Mouse (Mus musculus) kidney, embryonic 14.5 days (tissue): Measurements from ENCODE around the gene Thbs3. TPM values are rescaled to one million over a fixed set of nuclear protein-coding genes. Genes with fewer than 3 reads are reported as not detected.
A peak's percentile ranks its signal among the peaks of the same experiment; 100 is the strongest.

Source experiments
- ATAC-seq: fragments of 200-750 bp; cut with Nextera tagmentation; 2 replicates; pipeline ENCODE4 v1.8.0; 2017; ENCODE audit warnings: moderate number of reproducible peaks, mild to moderate bottlenecking, moderate TSS enrichment, moderate library complexity; ENCODE audit not compliant: low FRiP score, low TSS enrichment
- H3K27ac ChIP-seq: fragments of 300-500 bp; sonication (generic); 2 replicates; pipeline ENCODE4 v1.5.1; 2014; ENCODE audit warnings: low read depth, mild to moderate bottlenecking, low read length, moderate library complexity, mixed read lengths
- H3K27me3 ChIP-seq: fragments of 300-500 bp; sonication (generic); 2 replicates; pipeline ENCODE4 v1.6.1; 2014; ENCODE audit warnings: mild to moderate bottlenecking, low read length; ENCODE audit not compliant: control insufficient read depth, insufficient read depth
- H3K36me3 ChIP-seq: fragments of 300-500 bp; sonication (generic); 2 replicates; pipeline ENCODE4 v1.6.1; 2014; ENCODE audit warnings: low read length, mixed read lengths; ENCODE audit not compliant: control insufficient read depth, insufficient read depth
- H3K4me1 ChIP-seq: fragments of 300-500 bp; sonication (generic); 2 replicates; pipeline ENCODE4 v1.6.1; 2014; ENCODE audit warnings: low read length, mixed read lengths; ENCODE audit not compliant: control insufficient read depth, insufficient read depth
- H3K4me2 ChIP-seq: fragments of 300-500 bp; sonication (generic); replicated peaks from 2 replicates; pipeline ENCODE4 v1.6.1; 2014; ENCODE audit warnings: low read depth, mild to moderate bottlenecking, low read length
- H3K4me3 ChIP-seq: fragments of 300-500 bp; sonication (generic); 2 replicates; pipeline ENCODE4 v1.5.1; 2014; ENCODE audit warnings: mild to moderate bottlenecking, low read length
- H3K9ac ChIP-seq: fragments of 300-500 bp; sonication (generic); 2 replicates; pipeline ENCODE4 v1.6.1; 2014; ENCODE audit warnings: low read depth, mild to moderate bottlenecking, low read length, moderate library complexity
- H3K9me3 ChIP-seq: fragments of 300-500 bp; sonication (generic); 2 replicates; pipeline ENCODE4 v1.6.1; 2016; ENCODE audit warnings: low read length; ENCODE audit not compliant: control insufficient read depth
- WGBS: fragments of 180-500 bp; shearing (Covaris S2); extraction: QIAGEN DNeasy Blood & Tissue Kit; methylation state at CpG from one replicate; pipeline ENCODE4 v1.1.7; 2014; 5-methylcytosine and 5-hydroxymethylcytosine counted together
- polyA plus RNA-seq: library from polyadenylated mRNA; unstranded; fragments of >200 nt; fragmentation: Nextera tagmentation; extraction: Ambion mirVana; gene quantifications from 2 replicates; pipeline ENCODE4 v1.2.1, GENCODE M21; 2014

The Thbs3 gene
- polyA plus RNA-seq, 1 experiment from 2014 or later: 13.2 TPM

DNA sequence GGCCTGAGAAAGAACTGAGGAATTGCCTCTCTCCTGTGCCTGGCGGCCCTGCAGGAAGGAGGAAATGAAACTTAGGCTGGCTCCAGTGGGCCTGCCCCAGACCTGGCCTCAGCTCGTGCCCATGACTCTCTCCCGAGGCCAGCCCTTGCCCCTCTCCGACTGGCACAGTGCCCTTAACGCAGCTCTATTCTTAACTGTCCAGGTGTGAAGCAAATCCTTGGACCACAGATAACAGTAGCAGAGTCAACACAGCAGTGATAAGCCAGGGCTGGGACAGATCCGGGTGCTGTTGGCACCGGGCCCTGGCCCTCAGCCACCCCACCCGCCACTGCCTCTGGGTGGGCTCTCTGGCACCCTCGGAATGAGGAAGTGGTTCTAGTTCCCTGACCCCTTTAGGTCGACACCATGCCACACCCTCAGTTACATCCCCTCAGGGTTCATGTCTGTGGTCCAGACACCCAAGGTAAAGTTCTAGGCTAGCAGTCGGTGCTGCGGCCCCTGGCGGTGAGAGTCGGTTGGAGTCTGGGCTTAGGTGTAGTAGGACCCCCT lies 18.7 kb downstream of the Thbs3 start:
- ATAC-seq: no peak
- Histone ChIP-seq H3K4me1 (0 out of 2 replicates have a peak, but pooled peaks cover 3% of the 10 kb centered on the region), H3K36me3 (no peaks in the 10 kb centered on the region), H3K4me2 (no peak overlapping the region), H3K4me3 (no peak overlapping the region), H3K9ac (no peak overlapping the region), H3K9me3 (no peaks in the 10 kb centered on the region), H3K27ac (no peak overlapping the region), H3K27me3 (no peaks in the 10 kb centered on the region)
- 73% methylated on average over 14 of the region's 14 CpGs for WGBS

GRCm38 (mm10) chr3:89236516-89236915 lies 21.5 kb downstream of the Thbs3 start:
- Histone ChIP-seq H3K9me3 (no peaks in the 10 kb centered on the region), H3K4me2 (no peak overlapping the region), H3K36me3 (no peaks in the 10 kb centered on the region; the same call in 1 of the 2 replicates), H3K27me3 (no peaks in the 10 kb centered on the region), H3K4me1 (0 out of 2 replicates have a peak, but pooled peaks cover 3% of the 10 kb centered on the region), H3K4me3 (no peak overlapping the region), H3K9ac (no peak overlapping the region), H3K27ac (no peak overlapping the region)
- ATAC-seq: no peak
- 89% methylated on average over 10 of the region's 10 CpGs for WGBS

DNA sequence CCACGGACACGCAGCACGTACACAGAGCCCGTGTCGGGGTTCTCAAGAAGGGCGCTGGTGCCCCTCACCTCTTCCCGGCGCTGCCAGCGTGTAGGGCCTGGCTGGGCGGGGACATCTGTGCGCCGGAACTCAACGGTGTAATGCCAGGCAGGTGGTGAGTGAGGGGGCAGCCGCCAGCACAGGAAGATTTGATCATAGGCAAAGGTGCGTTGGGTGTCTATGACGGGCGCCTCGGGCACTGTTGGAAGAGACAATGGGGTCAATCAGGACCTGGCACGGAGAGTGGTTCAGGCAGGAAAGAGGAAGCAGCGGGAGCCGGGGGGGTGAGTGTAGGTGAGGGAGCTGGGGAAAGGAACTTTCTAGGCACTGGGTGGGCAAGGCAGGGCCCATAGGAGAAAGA lies 22.7 kb downstream of the Thbs3 start:
- no peak overlapping the region for H3K27ac ChIP-seq

GRCm38 (mm10) chr3:89238494-89238893 lies 23.5 kb downstream of the Thbs3 start:
- Histone ChIP-seq H3K27ac (no peak overlapping the region), H3K36me3 (no peaks in the 10 kb centered on the region; the same call in 1 of the 2 replicates), H3K27me3 (no peaks in the 10 kb centered on the region), H3K4me2 (no peak overlapping the region), H3K9ac (no peak overlapping the region), H3K9me3 (no peaks in the 10 kb centered on the region), H3K4me3 (no peak overlapping the region), H3K4me1 (0 out of 2 replicates have a peak, but pooled peaks cover 3% of the 10 kb centered on the region)
- 42% methylated on average over 8 of the region's 12 CpGs for WGBS
- no peak for ATAC-seq

More for the DNA sequence above, 22.7 kb downstream of the Thbs3 start:
- H3K9me3 ChIP-seq: no peaks in the 10 kb centered on the region
- no peak overlapping the region for H3K4me2 ChIP-seq
- WGBS: 89% methylated on average over 21 of the region's 21 CpGs
- H3K27me3 ChIP-seq: no peaks in the 10 kb centered on the region
- 0 out of 2 replicates have a peak, but pooled peaks cover 3% of the 10 kb centered on the region for H3K4me1 ChIP-seq
- no peaks in the 10 kb centered on the region; the same call in 1 of the 2 replicates for H3K36me3 ChIP-seq
- no peak overlapping the region for H3K9ac ChIP-seq
- H3K4me3 ChIP-seq: no peak overlapping the region
- ATAC-seq: no peak

DNA sequence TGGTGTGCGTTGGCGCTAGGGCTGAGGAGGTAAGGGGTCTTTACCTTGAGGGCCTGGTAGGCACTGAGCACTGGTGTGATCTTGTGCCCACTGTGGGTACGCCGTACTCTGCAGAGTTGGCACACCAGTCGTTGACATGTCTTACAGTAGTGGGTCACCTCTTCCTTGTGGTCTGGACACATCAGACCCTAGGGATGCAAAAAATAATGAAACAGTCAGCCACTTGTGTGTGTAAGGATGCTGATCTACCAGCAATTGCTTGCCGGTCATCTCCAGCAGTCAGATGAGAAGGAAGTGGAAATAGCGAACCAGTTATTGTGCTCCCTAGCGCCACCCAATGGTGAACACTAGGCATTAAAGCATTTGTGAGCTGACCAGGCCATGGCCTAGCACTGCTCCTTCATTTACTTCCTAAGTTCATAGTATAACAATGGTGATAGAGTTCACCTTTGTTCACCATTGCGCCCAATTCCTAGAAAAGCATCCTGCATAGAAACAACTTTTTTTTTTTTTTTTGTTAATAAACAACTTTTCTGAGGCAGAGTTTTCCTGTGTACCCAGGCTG lies 27.4 kb downstream of the Thbs3 start:
- H3K4me2 ChIP-seq: no peak overlapping the region
- no peaks in the 10 kb centered on the region; the same call in 1 of the 2 replicates for H3K36me3 ChIP-seq
- no peaks in the 10 kb centered on the region for H3K27me3 ChIP-seq
- peaks cover 25% of the 10 kb centered on the region for H3K4me1 ChIP-seq
- 76% methylated on average over 9 of the region's 9 CpGs for WGBS
- no peak overlapping the region for H3K27ac ChIP-seq
- no peak overlapping the region for H3K9ac ChIP-seq
- ATAC-seq: no peak
- H3K9me3 ChIP-seq: no peaks in the 10 kb centered on the region
- H3K4me3 ChIP-seq: no peak overlapping the region

GRCm38 (mm10) chr3:89243609-89244008 lies 28.6 kb downstream of the Thbs3 start:
- Histone ChIP-seq H3K9me3 (no peaks in the 10 kb centered on the region), H3K4me3 (peak overlapping the region; percentile 75; the same call in 1 of the 2 replicates), H3K36me3 (peaks cover 5% of the 10 kb centered on the region), H3K4me1 (peaks cover 30% of the 10 kb centered on the region), H3K27me3 (no peaks in the 10 kb centered on the region), H3K27ac (no peak overlapping the region), H3K4me2 (peak overlapping the region; percentile 80), H3K9ac (no peak overlapping the region)
- WGBS: 9% methylated on average over 14 of the region's 14 CpGs
- peak; percentile 53 for ATAC-seq

DNA sequence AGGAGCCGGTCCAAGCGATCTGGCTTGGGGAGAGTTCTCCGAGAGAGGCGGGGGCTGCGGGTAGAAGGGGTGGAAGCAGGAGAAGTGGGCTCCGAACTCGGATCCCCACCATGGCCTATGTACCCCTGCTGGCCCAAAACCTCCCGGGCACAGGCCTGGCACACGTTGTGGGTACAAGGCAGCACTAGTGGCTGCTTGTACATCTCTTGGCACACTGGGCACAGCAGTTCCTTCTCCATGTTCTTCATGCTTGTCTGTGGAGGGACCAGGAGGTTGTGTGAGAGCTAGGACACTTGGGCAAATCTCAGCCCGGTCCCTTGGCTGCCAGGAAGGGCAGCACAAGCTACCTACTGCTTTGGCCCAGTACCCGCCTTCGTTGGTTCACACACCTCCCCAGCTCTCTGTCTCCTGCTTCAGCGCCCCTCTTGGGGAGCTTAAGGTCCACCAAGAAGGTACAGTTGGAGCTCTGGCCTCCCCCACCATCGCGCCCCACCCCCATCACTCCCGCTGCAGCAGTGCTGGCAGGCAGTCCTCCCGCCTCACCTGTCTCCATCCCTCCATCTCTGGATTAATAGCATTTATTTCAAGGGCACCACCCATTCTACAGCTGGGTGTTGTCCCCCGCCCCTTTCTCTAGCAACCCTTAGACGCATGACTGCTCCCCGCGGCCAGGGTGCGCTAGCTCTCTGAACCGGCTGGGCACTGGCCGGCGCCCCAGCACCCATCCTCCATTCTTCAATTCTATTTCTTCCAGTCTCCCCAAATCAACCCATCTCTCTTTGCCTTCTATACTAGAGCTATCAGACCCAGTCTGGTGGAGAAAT lies 29.4 kb downstream of the Thbs3 start:
- WGBS: 9% methylated on average over 25 of the region's 25 CpGs
- ATAC-seq: peak; percentile 8; the same call in 1 of the 2 replicates
- Histone ChIP-seq H3K4me1 (peaks cover 29% of the 10 kb centered on the region), H3K27ac (peak overlapping the region; percentile 55; the same call in 1 of the 2 replicates), H3K36me3 (peaks cover 9% of the 10 kb centered on the region), H3K9me3 (no peaks in the 10 kb centered on the region), H3K4me3 (peak overlapping the region; percentile 75), H3K4me2 (peak overlapping the region; percentile 80), H3K27me3 (no peaks in the 10 kb centered on the region), H3K9ac (peak overlapping the region; percentile 42; the same call in 1 of the 2 replicates)

GRCm38 (mm10) chr3:89244982-89245687 lies 30.2 kb downstream of the Thbs3 start:
- ATAC-seq: peak; percentile 19; the same call in 1 of the 2 replicates
- Histone ChIP-seq H3K27me3 (no peaks in the 10 kb centered on the region), H3K9ac (peak overlapping the region; percentile 42), H3K9me3 (no peaks in the 10 kb centered on the region), H3K27ac (peak overlapping the region; percentile 55; the same call in 1 of the 2 replicates), H3K36me3 (peaks cover 13% of the 10 kb centered on the region), H3K4me1 (peaks cover 29% of the 10 kb centered on the region), H3K4me2 (peak overlapping the region; percentile 80), H3K4me3 (peak overlapping the region; percentile 75)
- WGBS: 2% methylated on average over 19 of the region's 26 CpGs
